Mouse (Mus musculus): ENCODE measurements around the gene Chst4.
"Not testable (repeated sequence)": the region's sequence is repeated elsewhere in the genome, so short reads cannot be mapped to it uniquely, and the experiment has no call there.

The Chst4 gene

DNA sequence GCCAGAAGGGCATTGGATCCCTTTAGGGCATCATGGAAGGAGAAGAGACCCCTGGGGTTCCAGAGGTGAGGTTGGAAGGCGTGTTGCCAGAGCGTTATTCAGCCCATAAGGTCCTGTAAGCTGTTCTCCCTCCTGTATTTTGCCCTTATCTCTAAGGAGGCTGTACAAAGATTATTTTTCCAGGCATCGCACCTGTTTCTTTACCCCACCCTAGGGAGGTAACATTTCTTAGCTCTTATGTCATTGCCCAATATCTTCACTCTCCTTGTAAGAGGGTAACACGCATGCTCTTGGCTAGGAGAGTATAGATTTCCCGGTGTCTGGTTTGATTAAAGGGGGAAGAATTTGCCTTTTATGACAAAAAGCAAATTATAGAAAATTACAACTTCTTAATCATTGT, at the start of gene Chst4:
Chst4 (minus strand) TSS at position 82 of the 400 bp plus-strand sequence.
- DNase-seq (ENCODE audit: low spot score in 2 of 2): no peak

DNA sequence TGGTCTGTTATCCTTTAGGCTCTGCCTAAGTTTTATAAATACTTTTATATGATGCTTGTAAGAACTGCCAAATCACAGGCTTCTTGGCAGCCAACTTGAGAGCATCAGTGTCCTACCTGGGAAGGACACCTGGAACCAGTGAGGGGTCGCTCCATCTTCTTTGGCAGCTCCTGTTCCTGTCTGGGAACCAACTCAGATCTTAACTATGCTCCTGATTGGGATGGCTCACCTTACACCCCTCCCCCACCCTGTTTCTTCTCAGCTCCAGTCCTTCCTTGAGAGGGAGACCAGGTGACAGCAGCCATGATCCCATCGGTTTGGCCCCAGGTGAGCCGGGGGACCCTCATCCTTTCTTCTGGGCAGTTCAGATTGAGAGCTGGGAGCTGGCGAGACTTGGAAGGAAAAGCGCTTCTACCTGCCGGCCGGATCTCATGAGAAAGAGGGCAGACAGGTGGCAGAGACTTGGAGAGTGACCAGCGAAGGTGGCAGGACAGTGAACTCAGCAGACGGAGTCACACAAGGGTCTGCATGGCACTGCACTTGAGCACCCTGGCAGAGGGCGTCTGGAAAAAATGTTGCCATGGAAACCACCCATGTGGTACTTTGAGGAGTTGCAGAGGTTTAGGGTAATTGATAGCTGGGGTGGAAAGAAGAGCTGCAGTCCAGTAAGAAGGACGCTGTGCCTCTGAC, 43.0 kb upstream of the Chst4 start:
- DNase-seq (ENCODE audit: low spot score in 2 of 2): no peak

DNA sequence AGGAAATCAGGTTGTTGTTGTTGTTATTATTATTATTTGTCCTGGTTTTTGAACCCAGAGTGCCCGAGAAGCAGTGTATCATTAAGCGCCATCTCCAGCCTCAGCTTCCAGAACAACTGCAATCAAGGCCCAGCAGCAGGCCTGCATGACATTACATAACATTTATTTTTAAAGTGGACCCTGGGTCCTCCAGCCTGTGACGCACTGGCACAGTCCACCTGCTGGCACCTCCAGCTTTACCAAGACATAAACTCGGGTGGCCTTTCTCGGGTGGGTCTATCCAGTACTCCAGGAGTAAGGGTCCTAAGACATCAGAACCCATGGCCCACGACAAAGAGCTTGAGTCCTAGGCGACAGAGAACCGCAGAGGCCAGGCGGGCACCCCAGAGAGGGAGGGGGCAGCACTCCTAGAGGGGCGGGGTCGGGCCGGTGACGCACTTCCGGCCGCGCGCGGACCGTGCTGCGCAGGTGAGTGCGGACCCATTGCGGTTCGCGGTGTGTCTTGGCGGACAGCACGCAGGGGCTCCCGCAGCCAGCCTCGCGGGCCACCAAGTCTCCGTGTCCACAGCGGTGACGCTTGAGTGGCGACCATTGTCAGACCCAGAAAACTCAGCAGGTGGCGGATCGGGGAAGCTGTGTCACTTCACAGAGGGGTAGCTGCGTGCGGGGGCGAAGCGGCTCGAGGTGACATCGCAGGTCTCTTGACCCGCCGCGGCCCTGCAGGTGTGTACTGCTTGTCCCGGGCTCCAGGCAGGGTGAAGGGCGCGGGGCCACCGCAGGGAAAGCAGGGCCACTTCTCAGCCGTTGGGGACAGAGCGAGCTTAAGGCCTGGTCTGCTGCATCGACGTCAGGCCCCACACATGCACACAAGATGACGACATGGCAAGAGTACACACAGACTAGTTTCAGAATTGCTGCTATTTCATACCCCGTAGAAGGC, 40.0 kb upstream of the Chst4 start, which contains the start of gene Zfp612:
Zfp612 (plus strand) TSS at position 465 of the 940 bp plus-strand sequence.
- DNase-seq (ENCODE audit: low spot score in 2 of 2): peak; percentile 49 to 74

DNA sequence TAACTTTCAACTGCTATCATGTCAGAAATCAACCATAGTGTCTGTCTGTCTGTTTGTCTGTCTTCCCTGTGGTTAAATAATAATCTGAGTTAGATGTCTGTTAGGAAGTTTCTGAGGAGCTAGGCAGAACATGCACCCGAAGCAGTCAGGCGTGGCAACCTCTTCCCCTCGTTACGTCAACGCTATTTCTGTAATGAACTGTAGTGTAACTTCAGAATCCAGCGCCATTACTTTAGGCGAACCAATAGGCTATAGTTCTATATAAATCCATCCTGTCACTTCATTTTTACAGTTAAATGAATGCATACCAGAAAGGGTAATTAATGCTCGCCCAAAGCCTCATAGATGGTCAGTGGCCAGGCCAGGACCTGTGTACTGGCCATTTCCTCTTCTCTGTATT, 35.0 kb upstream of the Chst4 start:
- no peak for DNase-seq (ENCODE audit: low spot score in 2 of 2)

DNA sequence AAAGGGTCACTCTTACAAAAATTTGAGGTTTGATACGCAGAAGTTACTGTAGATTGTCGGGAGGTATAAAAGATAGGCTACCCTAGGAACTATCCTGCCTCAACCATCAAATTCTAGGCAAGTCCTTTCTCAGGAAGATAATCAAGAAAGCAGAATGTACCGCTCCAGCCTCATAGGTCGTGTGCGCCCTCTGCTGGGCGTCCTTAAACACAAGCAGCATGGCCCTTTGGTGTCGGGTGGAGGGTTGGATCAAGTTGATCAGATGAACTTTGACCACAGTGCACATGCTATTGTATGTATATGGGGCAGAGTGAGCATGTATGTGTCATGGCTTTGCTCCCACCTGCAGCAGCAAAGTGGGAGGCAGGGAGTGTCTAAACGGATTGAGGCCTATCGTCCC, 32.1 kb upstream of the Chst4 start:
- DNase-seq (ENCODE audit: low spot score in 2 of 2): peak in 1 of 2 experiments; percentile 73

DNA sequence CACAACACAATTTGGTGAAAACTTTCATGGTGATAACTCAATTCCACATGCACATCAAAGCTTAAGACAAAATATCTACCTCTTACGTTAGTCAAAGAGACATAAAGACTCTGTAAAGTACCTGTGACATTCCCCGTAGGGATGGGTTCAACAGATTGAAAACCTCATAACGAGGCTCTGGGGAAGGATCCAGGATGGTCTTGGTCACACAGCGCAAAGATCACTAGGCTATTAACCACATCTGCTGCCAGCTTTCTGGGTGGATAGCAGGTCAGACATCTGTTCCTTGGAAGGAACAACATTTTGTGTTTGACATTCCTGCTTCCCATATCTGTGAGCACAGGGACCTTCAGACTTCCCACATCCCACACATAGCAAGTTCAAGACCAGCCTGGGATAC, 30.2 kb upstream of the Chst4 start:
- no peak for DNase-seq (ENCODE audit: low spot score in 2 of 2)

DNA sequence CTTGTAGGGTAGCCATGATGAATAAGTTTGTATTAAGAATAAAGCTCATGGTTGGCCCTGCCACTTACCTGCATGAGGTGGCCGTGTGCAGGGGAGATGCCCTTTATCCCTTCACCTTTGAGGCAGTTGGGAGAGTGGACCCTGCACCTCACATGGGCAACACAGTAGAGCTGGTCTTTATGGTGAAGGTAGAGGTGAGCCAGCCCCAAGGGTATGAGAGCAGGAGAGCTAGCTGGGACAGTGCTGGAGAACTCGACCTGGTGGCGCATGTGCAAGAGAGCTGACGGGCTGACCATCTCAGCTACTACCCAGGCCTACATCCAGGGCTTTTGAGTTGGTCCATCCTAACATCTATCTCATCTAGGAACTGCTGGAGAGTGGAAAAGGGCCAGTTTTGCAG, 26.1 kb upstream of the Chst4 start:
- DNase-seq (ENCODE audit: low spot score in 2 of 2): no peak

DNA sequence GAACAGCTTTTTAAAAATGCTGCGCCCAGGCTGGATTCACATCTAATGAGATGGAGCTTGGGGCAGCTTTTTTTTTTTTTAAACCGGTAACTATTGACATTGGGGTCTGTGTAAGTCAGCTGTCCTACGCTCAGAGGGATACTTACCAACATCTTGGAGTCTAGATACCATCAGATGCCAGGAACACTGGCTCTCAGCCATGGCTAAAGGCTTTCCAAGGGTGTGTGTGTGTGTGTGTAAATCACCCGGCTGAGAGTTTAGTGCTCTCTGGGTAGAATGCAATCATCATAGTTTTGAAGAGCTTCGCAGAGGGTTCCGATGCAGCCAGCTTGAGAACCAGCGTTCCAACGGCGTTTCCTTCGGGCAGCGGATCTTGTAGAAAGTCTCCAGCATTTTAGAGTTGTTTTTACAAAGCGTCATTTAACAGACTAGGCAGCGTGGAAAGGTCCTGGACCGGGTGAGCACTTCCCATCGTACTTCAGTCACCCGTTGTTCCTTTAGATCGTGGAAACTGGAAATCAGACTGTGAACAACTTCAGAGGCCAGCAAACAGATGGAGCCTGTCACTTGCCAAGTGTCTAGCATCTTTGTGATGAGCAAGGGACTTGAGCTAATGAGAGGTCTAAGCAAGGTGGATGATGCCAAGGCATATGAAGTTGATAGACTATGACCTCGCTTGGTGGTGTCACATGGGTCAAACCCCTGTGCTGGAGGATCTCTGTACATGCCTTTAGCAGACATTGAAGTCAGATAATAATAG, 25.2 kb upstream of the Chst4 start:
- no peak for DNase-seq (ENCODE audit: low spot score in 2 of 2)

DNA sequence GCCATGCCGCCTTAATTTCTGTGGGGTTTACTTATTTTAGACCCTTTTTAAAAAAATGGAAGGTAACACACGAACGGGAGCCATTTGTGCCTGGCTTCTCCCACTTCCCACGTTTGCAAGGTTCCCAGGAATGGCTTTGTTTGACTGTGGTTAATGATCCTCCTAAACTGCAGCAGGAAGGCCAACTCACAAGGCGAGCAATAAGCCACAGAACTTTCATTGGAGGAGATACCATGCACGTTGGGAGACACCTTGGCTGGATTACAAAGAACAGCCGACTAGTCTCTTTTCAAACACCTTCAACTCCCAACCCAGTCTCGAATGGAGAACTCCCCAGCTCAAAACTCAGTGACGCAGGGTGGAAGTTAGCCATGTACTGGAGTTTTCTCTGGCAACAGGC, 24.6 kb upstream of the Chst4 start:
- no peak for DNase-seq (ENCODE audit: low spot score in 2 of 2)

DNA sequence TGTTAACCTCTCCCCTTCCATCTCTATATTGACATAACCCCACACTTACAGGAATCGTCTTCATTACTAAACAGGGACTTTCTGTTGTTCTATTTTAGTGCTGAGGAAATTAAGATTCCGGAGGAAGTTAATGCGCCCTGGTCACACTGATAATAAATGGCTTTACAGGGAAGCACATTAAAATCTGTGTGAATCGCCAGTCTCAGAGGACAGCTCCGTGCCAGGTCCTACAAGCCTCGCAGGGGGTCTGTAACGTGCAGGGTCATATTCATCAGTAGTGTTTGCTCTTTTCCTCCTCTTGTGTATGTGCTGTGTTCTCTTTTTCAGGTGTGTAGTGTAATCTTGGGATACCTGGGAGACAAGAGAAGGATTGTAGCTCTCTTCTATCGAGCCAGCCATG, 18.7 kb upstream of the Chst4 start:
- no peak for DNase-seq (ENCODE audit: low spot score in 2 of 2)

DNA sequence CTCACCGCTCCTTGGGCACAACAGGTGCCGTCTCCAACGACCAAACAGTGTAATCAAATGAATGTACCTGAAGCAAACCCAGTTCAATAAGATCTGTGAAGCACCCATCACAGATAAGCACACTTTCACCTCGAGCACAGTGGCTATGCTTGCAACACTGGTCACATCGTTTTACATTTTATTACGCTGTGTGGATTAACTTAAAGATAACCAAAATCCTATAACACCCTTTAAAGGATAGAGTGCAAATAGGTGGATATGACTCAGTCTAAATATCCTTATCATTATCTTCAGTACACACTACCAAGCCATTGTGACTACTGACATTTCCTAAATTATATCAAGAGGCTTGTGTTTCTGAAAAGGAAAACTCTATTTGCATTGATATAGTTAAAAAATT, 11.7 kb upstream of the Chst4 start:
- DNase-seq (ENCODE audit: low spot score in 2 of 2): no peak

DNA sequence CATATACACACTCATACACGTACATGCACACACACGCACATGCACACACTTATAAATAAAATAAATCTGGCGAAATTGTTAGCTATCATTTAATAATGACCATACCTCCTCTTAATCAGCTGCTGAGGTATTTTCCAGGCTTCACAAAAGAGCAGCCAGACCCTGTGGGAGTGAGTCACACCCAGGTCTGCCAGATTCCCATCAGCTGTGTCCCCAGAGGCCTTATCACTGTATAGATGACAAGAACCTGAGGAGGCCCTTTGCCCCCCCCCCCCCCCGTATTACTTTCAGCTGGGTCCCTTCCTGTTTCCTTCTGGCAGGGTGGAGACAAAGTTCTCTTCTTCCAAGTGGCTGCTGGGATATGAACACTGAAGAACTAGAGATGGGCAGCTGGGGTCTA, 969 bp upstream of the Chst4 start:
- no peak for DNase-seq (ENCODE audit: low spot score in 2 of 2)

DNA sequence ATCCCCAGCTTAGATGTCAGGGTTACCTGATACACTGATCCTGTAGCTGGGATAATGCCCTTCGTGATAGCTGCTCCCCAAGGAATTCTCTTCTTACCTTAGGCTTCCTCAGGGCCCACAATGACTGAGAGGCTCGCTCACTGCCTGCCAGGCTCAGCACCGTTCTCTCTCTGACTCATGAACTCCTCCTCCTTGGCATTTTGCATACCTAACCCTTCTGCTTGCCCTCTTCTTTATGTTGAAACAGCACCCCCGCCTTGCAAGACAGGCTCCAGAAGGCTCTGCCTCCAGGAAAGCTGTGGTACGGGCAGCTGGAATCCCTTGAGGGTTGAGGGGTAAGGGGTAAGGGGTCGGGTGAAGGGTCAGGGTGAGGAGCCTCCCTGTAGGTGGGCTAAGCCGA, 324 bp downstream of the Chst4 start:
- DNase-seq (ENCODE audit: low spot score in 2 of 2): no peak

DNA sequence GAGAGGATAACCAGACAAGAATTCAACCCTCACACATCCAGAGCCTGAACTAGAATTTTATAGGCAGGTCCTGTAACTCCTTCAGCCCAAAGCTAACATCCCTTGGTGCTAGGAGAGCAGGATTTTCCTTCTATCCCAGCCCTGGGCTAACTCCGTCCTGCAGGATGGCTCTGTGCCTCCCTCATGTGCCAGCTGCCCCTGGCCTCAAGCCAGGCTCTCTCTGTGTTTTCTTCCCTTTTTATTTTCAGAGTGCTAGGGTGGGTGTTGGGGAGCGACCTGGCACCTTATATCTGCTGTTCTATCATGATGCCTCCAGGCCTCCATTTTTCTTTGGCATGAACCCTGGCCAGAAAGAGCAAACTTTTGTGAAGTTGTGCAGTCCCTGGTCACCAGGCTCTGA, 3.4 kb downstream of the Chst4 start:
- peak in 1 of 2 experiments; percentile 37 for DNase-seq (ENCODE audit: low spot score in 2 of 2)

DNA sequence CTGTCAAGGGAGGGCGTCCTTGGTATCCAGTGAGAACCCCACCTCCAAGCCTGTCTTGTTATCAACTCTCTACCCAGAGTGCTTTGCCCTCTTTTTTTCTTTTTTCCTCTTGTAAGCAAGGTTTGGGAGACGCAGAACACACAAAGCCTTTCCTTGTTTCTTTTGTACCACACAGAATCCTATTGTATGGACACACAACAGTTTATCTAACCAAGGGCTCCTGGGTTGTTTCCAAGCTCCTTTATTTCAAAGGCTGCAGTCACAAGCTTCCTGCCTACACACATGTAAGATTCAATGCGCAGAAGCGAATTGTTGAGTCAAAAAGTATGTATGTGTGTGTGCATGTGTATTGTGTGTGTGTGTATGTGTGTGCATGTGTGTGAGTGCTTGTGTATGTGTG, 5.2 kb downstream of the Chst4 start:
- no peak for DNase-seq (ENCODE audit: low spot score in 2 of 2)

DNA sequence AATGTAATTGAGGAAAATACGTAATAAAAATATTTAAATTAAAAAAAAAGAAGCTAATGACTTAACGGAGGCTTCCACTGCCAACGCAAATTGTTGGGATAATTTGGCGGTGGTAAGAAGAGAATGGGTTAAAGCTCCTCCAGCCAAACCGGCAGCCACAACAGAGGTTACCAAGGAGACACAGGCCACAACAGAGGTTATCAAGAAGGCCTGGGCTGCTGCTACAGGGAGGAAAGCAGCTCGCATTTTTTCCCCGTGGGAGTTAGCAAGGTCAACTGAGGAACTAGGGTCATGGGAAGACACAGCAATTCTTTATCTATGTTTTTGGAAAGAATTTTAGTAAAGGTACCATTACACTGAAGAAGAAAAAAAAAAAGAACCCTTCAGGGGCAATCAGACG, 5.8 kb downstream of the Chst4 start:
- DNase-seq (ENCODE audit: low spot score in 2 of 2): not testable (repeated sequence)

DNA sequence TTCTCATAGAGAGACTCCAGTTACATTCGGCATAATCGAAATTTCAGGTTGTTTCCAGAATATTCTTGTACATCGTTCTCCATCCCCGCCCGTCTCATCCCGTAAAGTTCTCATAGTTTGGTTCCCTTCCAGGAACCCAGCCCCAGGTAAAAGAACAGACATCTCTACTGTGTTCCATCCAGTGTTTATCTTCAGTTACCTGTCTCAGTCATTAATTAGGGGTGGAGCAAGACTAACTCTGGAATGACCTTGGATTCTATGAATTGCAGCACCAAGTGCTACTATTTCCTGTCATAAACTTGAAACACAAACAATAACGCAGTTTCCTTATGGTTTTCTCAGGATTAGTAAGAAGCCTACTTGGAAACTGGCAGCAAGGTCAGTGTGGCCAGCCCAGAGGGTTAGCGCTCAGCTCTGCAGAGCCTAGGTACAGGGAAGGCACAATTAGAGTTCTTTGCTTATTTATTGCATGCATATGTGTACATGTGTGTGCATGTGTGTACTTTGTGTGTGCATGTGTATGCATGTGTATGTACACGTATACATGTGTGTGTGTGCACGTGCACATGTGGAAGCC, 16.7 kb downstream of the Chst4 start:
- DNase-seq (ENCODE audit: low spot score in 2 of 2): no peak

DNA sequence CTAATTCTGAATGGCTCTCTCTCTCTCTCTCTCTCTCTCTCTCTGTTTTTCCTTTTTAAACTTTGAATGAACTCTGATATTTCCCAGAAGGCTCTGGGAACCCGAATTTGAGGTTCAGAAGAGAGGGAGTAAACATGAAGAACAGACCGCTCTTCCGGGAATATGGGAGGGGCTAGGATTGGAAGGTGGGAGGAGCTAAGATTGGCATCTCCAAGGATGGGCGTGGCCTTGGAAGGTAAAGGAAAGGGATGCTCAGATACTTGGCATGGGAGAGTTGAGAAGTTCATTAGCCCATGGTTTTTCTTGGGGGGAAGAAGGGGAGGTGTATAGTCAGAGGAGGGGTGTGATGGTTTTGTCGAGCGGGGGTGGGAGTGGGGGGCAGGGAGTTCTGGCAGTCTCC, 17.5 kb downstream of the Chst4 start:
- no peak for DNase-seq (ENCODE audit: low spot score in 2 of 2)

DNA sequence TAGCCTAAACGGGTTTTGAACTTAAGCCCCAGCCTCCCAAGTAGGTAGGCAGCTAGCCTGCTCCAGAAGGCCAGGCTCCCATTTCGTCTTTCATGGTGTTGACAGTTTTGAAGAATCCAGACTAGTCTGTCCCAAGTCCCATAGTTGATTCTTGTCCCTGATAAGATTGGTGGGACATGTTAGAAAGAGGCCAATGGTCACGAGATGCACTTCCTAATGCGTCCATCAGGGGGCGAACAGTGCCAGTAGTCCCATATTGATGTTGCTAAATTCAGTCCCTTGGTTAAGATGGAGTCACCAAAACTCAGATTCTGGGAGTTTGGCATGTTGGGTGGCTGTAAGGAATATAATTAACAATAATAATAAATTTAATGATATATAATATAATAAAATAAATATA, 28.7 kb downstream of the Chst4 start:
- peak in 1 of 2 experiments; percentile 59 for DNase-seq (ENCODE audit: low spot score in 2 of 2)

DNA sequence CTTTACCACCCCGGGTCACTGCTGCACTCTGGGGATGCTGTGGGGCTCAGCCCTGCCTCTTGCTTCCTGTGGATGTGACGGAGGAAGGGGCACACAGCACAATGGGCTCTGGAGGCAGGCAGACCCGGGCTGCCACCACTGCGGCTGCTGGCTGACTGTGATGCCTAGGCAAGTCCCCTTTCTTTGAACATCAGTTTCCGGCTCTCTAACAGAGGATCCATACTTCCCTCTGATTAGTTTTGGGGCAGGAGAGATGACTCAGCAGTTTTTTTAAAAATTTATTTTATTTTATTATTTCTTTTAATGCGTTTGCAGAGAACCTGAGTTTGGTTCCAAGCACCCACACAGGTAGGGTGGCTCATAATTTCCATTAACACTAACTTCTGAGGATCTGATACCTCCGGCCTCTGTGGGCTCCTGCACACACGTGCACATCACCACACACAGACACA, 30.5 kb downstream of the Chst4 start:
- no peak for DNase-seq (ENCODE audit: low spot score in 2 of 2)

DNA sequence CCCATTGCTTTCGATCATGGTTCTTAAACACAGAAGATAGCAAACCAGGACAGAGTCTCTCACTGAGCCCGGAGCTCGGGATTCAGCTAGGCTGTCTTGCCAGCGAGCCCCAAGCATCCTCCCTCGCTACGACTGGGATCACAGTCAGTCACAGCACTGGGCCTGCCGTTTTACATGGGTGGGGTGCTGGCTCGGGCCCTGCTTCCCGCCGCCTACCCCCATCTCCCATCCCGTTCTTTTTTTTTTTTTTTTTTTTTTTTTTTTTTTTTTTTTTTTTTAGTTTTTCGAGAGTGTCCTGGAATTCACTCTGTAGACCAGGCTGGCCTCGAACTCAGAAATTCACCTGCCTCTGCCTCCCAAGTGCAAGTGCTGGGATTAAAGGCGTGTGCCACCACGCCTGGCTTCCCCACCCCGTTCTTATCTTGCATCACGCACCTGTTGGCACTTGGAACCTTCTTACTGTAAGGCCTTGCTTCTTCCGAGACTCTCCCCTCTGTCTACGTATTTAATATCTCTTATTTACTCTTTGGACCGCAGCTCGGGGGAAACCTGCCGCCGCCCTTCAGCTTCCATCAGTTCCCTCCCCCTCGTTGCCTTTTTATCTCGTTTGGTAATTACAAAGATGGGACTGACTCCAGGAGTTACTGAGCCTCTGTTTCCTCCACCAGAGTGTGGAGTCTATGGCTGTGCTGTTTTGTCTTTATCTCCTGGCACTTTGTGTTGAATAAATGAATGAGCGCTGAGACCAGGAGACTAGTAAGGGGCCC, 31.1 kb downstream of the Chst4 start:
- no peak for DNase-seq (ENCODE audit: low spot score in 2 of 2)
